Mouse (Mus musculus) splenic B cell, adult 2 months (primary cell): ENCODE measurements around the gene Cldn11.
A peak's percentile ranks its signal among the peaks of the same experiment; 100 is the strongest.
"Not testable (repeated sequence)": the region's sequence is repeated elsewhere in the genome, so short reads cannot be mapped to it uniquely, and the experiment has no call there.

Experiments
- DNase-seq: peaks from one replicate; pipeline ENCODE4 v3.0.0-alpha.2; 2011; ENCODE audit warnings: low read depth, low spot score
- H3K27me3 ChIP-seq: 2 replicates; pipeline ENCODE4 v1.6.1; 2012; ENCODE audit warnings: mild to moderate bottlenecking, low read length, moderate library complexity, mixed read lengths; ENCODE audit not compliant: control insufficient read depth, poor library complexity, insufficient read depth, severe bottlenecking
- H3K36me3 ChIP-seq: 2 replicates; pipeline ENCODE4 v1.6.1; 2012; ENCODE audit warnings: mild to moderate bottlenecking, low read length, moderate library complexity, mixed read lengths; ENCODE audit not compliant: control insufficient read depth, poor library complexity, insufficient read depth, severe bottlenecking

The Cldn11 gene

GRCm38 (mm10) chr3:31149706-31150105 is at the start of gene Cldn11:
Gene Cldn11, plus strand, starts transcription at chr3:31149920.
- no peaks in the 10 kb centered on the region; the same call in 1 of the 2 replicates for H3K27me3 ChIP-seq
- no peaks in the 10 kb centered on the region for H3K36me3 ChIP-seq
- DNase-seq, result no peak

DNA sequence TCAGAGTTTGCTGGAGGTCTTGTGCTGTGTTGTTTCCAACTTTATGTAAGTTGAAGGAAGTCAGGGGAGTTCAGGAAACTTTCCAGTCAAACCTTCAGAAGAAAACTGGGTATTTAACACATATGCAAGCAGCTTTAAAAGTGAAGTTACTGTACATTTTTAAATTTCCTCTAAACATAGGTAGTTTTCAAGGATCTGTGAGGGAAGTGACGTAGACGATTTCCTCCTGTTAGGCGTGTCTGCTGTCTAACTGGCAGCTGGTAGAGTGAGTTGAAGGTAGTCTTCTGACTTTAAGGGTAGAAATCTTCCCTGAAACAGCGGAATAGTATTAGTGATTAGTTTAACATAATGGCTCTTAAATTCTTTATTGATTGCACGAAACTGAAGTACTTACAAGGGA is 49.7 kb upstream of the Cldn11 start:
- DNase-seq, result no peak
- Histone ChIP-seq H3K27me3 (no peaks in the 10 kb centered on the region), H3K36me3 (peaks cover 3% of the 10 kb centered on the region; the same call in 1 of the 2 replicates)

DNA sequence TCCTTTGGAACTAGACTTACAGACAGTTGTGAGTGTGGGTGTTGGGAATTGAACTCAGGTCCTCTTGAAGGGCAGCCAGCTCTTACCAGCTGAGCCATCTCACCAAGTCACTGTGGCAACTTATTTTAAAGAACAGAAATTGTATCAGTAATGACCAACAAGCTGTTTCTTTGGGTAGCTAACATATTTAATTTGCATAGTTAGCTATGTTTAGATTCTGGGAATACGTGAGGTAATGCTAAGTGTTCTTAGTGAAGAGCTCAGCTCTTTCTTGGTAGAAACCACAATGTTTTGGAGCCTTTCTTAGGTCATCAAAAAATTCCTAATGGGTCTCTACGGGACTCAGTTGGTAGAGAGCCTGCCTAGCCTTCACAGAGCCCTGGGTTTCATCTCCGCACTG is 48.9 kb upstream of the Cldn11 start:
- DNase-seq, result no peak
- peaks cover 3% of the 10 kb centered on the region; the same call in 1 of the 2 replicates for H3K36me3 ChIP-seq
- H3K27me3 ChIP-seq, result no peaks in the 10 kb centered on the region

- no peaks in the 10 kb centered on the region for H3K27me3 ChIP-seq
- no peak for DNase-seq
- H3K36me3 ChIP-seq, result no peaks in the 10 kb centered on the region
Measured at GRCm38 (mm10) chr3:31104936-31105335, 44.8 kb upstream of the Cldn11 start.

GRCm38 (mm10) chr3:31106597-31106996 is 43.1 kb upstream of the Cldn11 start:
- DNase-seq, result peak; percentile 41
- H3K27me3 ChIP-seq, result no peaks in the 10 kb centered on the region
- H3K36me3 ChIP-seq, result no peaks in the 10 kb centered on the region

DNA sequence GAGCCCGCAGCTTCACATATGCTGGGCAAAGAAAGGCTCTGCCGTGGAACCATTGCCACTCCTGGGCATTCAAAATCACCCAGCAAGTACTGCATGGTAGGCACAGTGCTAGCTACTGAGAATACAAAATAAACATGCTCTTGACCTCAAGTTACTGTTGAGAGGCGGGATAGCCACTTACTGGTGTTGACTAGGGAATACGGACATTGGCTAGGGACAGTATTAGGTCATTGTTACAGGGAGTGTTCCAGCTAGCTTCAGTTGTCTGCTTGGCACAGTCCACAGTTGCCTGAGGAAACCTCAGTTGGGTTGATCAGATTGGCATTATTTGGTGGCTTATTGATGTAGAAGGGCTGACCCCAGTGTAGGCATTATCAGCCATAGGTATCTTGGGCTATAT is 42.0 kb upstream of the Cldn11 start:
- Histone ChIP-seq H3K27me3 (no peaks in the 10 kb centered on the region), H3K36me3 (no peaks in the 10 kb centered on the region)
- DNase-seq, result no peak

GRCm38 (mm10) chr3:31109108-31109507 is 40.6 kb upstream of the Cldn11 start:
- DNase-seq, result peak; percentile 63
- no peaks in the 10 kb centered on the region for H3K27me3 ChIP-seq
- H3K36me3 ChIP-seq, result no peaks in the 10 kb centered on the region; the same call in 1 of the 2 replicates

GRCm38 (mm10) chr3:31123098-31123497 is 26.6 kb upstream of the Cldn11 start:
- DNase-seq, result no peak
- no peaks in the 10 kb centered on the region for H3K27me3 ChIP-seq
- H3K36me3 ChIP-seq, result peaks cover 9% of the 10 kb centered on the region; the same call in 1 of the 2 replicates

DNA sequence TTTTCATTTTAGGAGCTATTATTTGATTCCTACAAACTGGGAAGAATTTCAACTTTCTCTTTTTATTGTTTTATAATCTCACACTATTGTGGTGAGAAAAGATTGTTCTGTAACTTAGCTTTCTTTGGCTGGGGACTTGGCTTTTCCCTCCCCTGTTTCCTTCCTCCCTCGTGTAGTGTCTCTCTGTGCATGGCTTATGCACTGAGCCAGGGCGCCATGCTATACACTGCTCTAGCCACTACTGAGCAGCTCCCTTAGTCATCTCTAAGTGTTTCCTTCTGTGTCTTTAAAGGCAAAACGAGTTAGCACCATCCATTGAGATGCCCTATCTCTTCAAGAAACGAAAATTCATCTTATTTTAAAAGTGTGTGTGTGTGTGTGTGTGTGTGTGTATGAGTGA is 23.4 kb upstream of the Cldn11 start:
- peaks cover 2% of the 10 kb centered on the region; the same call in 1 of the 2 replicates for H3K36me3 ChIP-seq
- no peak for DNase-seq
- H3K27me3 ChIP-seq, result no peaks in the 10 kb centered on the region

- H3K27me3 ChIP-seq, result no peaks in the 10 kb centered on the region
- no peak for DNase-seq
- peaks cover 2% of the 10 kb centered on the region; the same call in 1 of the 2 replicates for H3K36me3 ChIP-seq
Measured at GRCm38 (mm10) chr3:31126848-31127247, 22.9 kb upstream of the Cldn11 start.

- no peak for DNase-seq
- no peaks in the 10 kb centered on the region for H3K27me3 ChIP-seq
- H3K36me3 ChIP-seq, result no peaks in the 10 kb centered on the region
Measured at GRCm38 (mm10) chr3:31129766-31130165, 20.0 kb upstream of the Cldn11 start.

DNA sequence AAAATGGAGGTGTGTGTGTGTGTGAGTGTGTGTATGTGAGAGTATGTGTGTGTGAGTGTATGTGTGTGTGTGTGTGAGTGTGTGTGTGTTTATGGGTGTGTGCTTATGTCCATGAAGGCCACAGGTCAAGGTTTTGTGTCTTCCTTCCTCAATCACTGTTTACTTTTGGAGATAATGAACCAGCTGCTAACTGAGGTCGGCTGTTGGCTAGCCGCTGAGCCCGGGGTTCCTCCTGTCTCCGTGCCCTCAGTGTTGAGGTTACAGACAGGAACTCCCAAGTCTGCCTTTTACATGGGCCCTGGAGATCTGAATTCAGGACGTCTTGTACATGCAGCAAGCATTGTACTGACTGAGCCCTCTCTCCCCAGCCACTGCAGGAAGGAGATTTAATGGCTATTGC is 16.1 kb upstream of the Cldn11 start:
- Histone ChIP-seq H3K36me3 (no peaks in the 10 kb centered on the region), H3K27me3 (no peaks in the 10 kb centered on the region)
- DNase-seq, result no peak

- no peak for DNase-seq
- Histone ChIP-seq H3K36me3 (no peaks in the 10 kb centered on the region), H3K27me3 (no peaks in the 10 kb centered on the region)
Measured at GRCm38 (mm10) chr3:31134246-31134645, 15.5 kb upstream of the Cldn11 start.

- Histone ChIP-seq H3K36me3 (no peaks in the 10 kb centered on the region), H3K27me3 (no peaks in the 10 kb centered on the region)
- no peak for DNase-seq
Measured at GRCm38 (mm10) chr3:31134696-31135095, 15.0 kb upstream of the Cldn11 start.

DNA sequence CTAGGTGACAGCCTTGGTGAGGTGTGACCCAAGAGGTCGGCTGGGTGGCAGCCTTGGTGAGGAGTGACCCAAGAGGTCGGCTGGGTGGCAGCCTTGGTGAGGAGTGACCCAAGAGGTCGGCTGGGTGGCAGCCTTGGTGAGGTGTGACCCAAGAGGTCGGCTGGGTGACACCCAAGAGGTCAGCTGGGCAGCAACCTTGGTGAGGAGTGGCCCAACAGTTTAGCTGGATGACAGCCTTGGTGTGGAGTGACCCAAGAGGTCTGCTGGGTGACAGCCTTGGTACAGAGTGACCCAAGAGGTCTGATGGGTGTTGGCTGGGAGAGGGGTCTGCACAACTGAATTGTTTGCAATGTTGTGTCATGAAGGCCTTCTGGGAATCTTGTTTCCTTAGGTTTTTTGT is 13.1 kb upstream of the Cldn11 start:
- not testable (repeated sequence) for H3K36me3 ChIP-seq, DNase-seq, H3K27me3 ChIP-seq
